Mouse (Mus musculus): ENCODE data around the gene Rasa3.

- TF ChIP-seq EP300 (IDR thresholded peaks at IDR 0.05; ENCODE audit: low read depth) (no peak), CTCF (IDR thresholded peaks at IDR 0.05; ENCODE audit: low read depth) (no peak)
Observed at GRCm38 (mm10) chr8:13608946-13609345, 68.5 kb downstream of the Rasa3 start.

All from heart, postnatal 0 days (tissue).